Mouse (Mus musculus): ENCODE measurements around the gene Mpv17l2. TPM values are rescaled to one million over a fixed set of nuclear protein-coding genes. Genes with fewer than 3 reads are reported as not detected.

Mpv17l2 gene
- total RNA-seq (2014; fragmentation: Nextera tagmentation) (63.1 and 67.1 TPM in 2 replicates), total RNA-seq (2017) (13.5 and 13.9 TPM in 2 replicates), polyA plus RNA-seq (2012) (89.1 and 101 TPM in 2 replicates)

DNA sequence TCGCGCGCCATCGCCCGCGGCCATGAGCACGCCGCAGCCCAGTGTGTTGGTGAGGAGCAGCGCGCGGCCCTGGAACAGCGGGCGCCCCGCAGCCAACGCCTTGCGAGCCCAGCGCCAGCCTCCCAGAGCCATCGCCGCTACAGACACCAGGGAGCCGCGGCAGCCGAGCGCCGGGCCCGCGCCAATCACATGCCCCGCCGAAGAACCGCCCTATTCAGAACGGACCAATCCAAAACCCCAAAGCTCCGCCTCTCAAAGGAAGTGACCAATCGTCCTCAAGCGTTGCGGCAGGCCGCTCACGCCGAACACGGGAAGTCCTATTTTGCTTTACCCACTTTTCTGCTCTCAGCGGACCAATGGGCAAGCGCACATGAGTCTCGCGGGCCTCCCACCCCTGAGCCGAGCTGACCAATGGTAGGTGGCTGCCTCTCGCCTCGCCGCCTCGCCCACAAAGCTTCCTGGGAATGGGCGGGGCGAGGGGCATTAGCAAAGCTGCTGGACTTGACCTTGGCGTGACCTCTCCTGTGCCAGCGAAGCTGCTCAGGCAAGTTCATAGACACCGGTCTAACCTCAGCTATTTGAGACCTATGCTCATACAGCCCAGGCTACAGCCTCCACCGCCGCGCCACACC, at the start of gene Mpv17l2:
Mpv17l2 (minus strand) TSS at position 172 of the 632 bp plus-strand sequence.
- H3K36me3 ChIP-seq (replicated peaks) = peaks cover 72% of the 10 kb centered on the region
- no peaks in the 10 kb centered on the region for H3K9me3 ChIP-seq (replicated peaks)
- ATAC-seq (ENCODE audit: extremely low read depth, insufficient number of reproducible peaks, low FRiP score, poor library complexity, severe bottlenecking) = peak; percentile 85

DNA sequence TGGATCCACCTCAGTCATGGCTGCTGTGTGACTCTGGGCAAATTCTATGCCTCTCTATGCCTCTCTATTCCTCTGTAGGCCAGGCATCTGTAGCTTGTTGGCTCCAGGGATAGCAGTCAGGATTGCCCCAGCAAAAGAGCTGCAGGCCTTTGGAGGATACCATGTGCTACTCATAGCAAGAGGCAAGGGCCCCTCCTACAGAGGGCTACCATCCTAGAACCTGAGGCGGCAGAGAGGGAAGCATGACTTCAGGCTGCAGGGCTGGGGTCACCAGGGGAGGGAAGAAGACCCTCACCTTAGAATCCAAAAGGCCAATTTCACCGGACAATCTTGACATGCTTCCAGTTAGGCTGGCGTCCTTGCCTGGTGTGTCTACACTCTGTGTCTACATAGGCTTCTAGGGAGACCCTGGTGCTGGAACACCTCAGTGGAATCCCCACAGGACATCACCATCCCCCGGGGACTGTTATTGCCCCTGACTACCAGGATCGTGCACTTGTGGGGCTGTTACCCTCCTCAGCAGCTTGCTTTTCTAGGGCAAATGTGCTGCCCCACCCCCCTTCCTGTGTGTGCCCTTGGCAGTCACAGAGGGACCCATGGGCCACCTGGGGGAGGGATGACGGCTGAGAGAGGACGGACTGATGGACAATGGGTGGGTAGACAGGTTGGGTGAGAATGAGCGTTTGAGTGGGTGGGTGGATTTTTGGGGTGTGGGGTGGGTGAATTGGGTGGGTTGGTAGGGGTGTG, 48.4 kb upstream of the Mpv17l2 start:
- Histone ChIP-seq H3K4me1 (ENCODE audit: insufficient read depth, low read depth, low read length) (peaks cover 89% of the 10 kb centered on the region), H3K4me3 (ENCODE audit: low read depth, low read length) (no peak overlapping the region)

More for the DNA sequence above, at the start of gene Mpv17l2:
- H3K27me3 ChIP-seq (ENCODE audit: insufficient read depth, low read length) = no peaks in the 10 kb centered on the region
- H3K4me3 ChIP-seq (ENCODE audit: low read depth, low read length) = peak within 1 kb of the TSS; percentile 90
- no peak for TF ChIP-seq POLR2AphosphoS5 (IDR thresholded peaks at IDR 0.05; ENCODE audit: insufficient replicate concordance, low read depth, low read length)
- peaks cover 90% of the 10 kb centered on the region for H3K4me1 ChIP-seq (ENCODE audit: insufficient read depth, low read depth, low read length)
- peak; percentile 96 for DNase-seq (ENCODE audit: low spot score)

GRCm38 (mm10) chr8:70808239-70808638, 47.5 kb upstream of the Mpv17l2 start, which contains the start of gene Il12rb1:
Gene Il12rb1, plus strand, starts transcription at chr8:70808449.
- H3K27me3 ChIP-seq (ENCODE audit: insufficient read depth, low read length) = peaks cover 15% of the 10 kb centered on the region; the same call in 1 of the 2 replicates
- DNase-seq (ENCODE audit: low spot score) = no peak

More for the DNA sequence above, 48.4 kb upstream of the Mpv17l2 start:
- H3K27me3 ChIP-seq (ENCODE audit: insufficient read depth, low read length) = peaks cover 24% of the 10 kb centered on the region
- no peak for ATAC-seq (ENCODE audit: extremely low read depth, insufficient number of reproducible peaks, low FRiP score, poor library complexity, severe bottlenecking)
- no peaks in the 10 kb centered on the region for H3K9me3 ChIP-seq (replicated peaks)
- peaks cover 6% of the 10 kb centered on the region for H3K36me3 ChIP-seq (replicated peaks)
- DNase-seq (ENCODE audit: low spot score) = no peak
- no peak for TF ChIP-seq GATA1 (IDR thresholded peaks at IDR 0.05; ENCODE audit: borderline replicate concordance, low read length)

GRCm38 (mm10) chr8:70807304-70807703, 46.6 kb upstream of the Mpv17l2 start:
- Histone ChIP-seq H3K4me3 (ENCODE audit: low read depth, low read length) (no peak overlapping the region), H3K36me3 (replicated peaks) (peaks cover 2% of the 10 kb centered on the region), H3K27me3 (ENCODE audit: insufficient read depth, low read length) (peaks cover 10% of the 10 kb centered on the region; the same call in 1 of the 2 replicates), H3K4me1 (ENCODE audit: insufficient read depth, low read depth, low read length) (peaks cover 89% of the 10 kb centered on the region), H3K9me3 (replicated peaks) (no peaks in the 10 kb centered on the region)
- DNase-seq (ENCODE audit: low spot score) = no peak
- no peak for ATAC-seq (ENCODE audit: extremely low read depth, insufficient number of reproducible peaks, low FRiP score, poor library complexity, severe bottlenecking)
- no peak for TF ChIP-seq TAL1 (conservative IDR thresholded peaks at IDR 0.05; ENCODE audit: low read depth, low read length)
- TF ChIP-seq POLR2AphosphoS5 (IDR thresholded peaks at IDR 0.05; ENCODE audit: insufficient replicate concordance, low read depth, low read length) = no peak
- no peak for TF ChIP-seq CTCF (IDR thresholded peaks at IDR 0.05; ENCODE audit: low read depth, low read length)
- no peak for TF ChIP-seq GATA1 (IDR thresholded peaks at IDR 0.05; ENCODE audit: borderline replicate concordance, low read length)
- no peak for TF ChIP-seq GATA2 (IDR thresholded peaks at IDR 0.05; ENCODE audit: borderline replicate concordance, low read depth, low read length)

More at GRCm38 (mm10) chr8:70808239-70808638, 47.5 kb upstream of the Mpv17l2 start, which contains the start of gene Il12rb1:
- H3K4me3 ChIP-seq (ENCODE audit: low read depth, low read length) = no peak within 1 kb of the TSS; the same call in 1 of the 2 replicates
- H3K36me3 ChIP-seq (replicated peaks) = no peaks in the 10 kb centered on the region
- H3K4me1 ChIP-seq (ENCODE audit: insufficient read depth, low read depth, low read length) = peaks cover 91% of the 10 kb centered on the region
- no peak for ATAC-seq (ENCODE audit: extremely low read depth, insufficient number of reproducible peaks, low FRiP score, poor library complexity, severe bottlenecking)
- no peaks in the 10 kb centered on the region for H3K9me3 ChIP-seq (replicated peaks)
- TF ChIP-seq TAL1 (conservative IDR thresholded peaks at IDR 0.05; ENCODE audit: low read depth, low read length) (no peak), CTCF (IDR thresholded peaks at IDR 0.05; ENCODE audit: low read depth, low read length) (no peak), GATA1 (IDR thresholded peaks at IDR 0.05; ENCODE audit: borderline replicate concordance, low read length) (no peak), POLR2AphosphoS5 (IDR thresholded peaks at IDR 0.05; ENCODE audit: insufficient replicate concordance, low read depth, low read length) (no peak), GATA2 (IDR thresholded peaks at IDR 0.05; ENCODE audit: borderline replicate concordance, low read depth, low read length) (no peak)

DNA sequence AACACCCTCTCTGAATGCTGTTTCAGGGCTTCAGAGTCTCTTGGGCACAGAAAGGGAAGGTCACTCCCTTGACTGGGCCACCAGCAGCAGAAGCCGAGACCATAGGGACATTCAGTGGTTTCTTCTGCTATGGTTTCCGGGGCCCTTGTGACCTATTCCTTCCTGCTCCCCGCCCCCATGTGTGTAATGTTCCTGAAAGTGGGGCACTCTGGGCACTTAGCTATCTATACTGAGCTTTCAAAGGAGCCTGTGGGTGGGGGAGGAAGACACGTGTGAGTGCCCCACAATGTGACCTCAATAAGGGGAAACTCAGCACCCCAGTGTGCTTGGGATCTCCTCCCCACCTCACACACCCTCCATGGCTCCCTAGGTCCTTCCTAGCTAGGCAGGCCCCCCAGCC, 45.8 kb upstream of the Mpv17l2 start:
- Histone ChIP-seq H3K27me3 (ENCODE audit: insufficient read depth, low read length) (peaks cover 10% of the 10 kb centered on the region; the same call in 1 of the 2 replicates), H3K9me3 (replicated peaks) (no peaks in the 10 kb centered on the region), H3K4me1 (ENCODE audit: insufficient read depth, low read depth, low read length) (peaks cover 93% of the 10 kb centered on the region), H3K36me3 (replicated peaks) (peaks cover 8% of the 10 kb centered on the region), H3K4me3 (ENCODE audit: low read depth, low read length) (no peak overlapping the region; the same call in 1 of the 2 replicates)
- DNase-seq (ENCODE audit: low spot score) = peak; percentile 46
- TF ChIP-seq GATA1 (IDR thresholded peaks at IDR 0.05; ENCODE audit: borderline replicate concordance, low read length) (no peak), GATA2 (IDR thresholded peaks at IDR 0.05; ENCODE audit: borderline replicate concordance, low read depth, low read length) (no peak), POLR2AphosphoS5 (IDR thresholded peaks at IDR 0.05; ENCODE audit: insufficient replicate concordance, low read depth, low read length) (no peak), CTCF (IDR thresholded peaks at IDR 0.05; ENCODE audit: low read depth, low read length) (no peak), TAL1 (conservative IDR thresholded peaks at IDR 0.05; ENCODE audit: low read depth, low read length) (no peak)
- ATAC-seq (ENCODE audit: extremely low read depth, insufficient number of reproducible peaks, low FRiP score, poor library complexity, severe bottlenecking) = peak; percentile 32

DNA sequence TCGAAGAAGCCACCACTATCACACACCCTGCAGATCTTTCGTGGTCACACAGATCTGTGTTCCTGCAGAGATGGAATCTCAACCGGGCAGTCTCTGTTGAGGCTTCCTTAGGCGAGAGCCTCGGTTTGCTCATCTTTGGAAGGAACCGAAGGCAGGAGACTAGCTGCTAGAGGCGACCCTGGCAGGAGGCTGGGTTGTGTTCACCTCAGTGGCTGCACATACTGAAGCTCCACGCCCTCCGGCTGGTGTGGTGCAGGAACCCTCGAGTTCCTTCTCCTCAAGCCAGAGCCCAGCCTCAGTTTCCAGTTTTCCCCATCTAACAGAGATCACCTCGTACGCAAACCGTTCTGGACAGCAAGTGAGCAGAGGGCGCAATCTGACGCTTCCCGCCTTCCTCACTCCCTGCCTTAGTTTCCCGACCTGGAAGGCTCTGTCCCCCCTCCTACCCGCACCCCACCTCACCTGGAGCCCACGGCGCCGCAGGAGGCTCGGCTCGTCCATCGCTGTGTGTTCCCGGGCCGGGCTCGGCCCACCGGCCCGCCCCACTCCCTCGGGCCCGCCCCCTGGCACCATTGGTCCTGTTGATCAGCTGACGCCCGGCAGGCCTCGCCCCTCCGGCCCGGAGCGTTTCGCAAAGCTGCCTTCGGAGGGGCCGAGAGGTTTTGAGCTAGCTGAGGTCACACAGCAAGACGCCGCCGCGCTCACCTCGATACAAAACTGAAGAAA, 43.9 kb upstream of the Mpv17l2 start, which contains the start of gene Mast3:
Mast3 (minus strand) TSS at position 574 of the 726 bp plus-strand sequence.
- Histone ChIP-seq H3K4me1 (ENCODE audit: insufficient read depth, low read depth, low read length) (peaks cover 83% of the 10 kb centered on the region), H3K9me3 (replicated peaks) (no peaks in the 10 kb centered on the region), H3K4me3 (ENCODE audit: low read depth, low read length) (peak within 1 kb of the TSS; percentile 76), H3K36me3 (replicated peaks) (peaks cover 19% of the 10 kb centered on the region), H3K27me3 (ENCODE audit: insufficient read depth, low read length) (peaks cover 2% of the 10 kb centered on the region; the same call in 1 of the 2 replicates)
- no peak for TF ChIP-seq POLR2AphosphoS5 (IDR thresholded peaks at IDR 0.05; ENCODE audit: insufficient replicate concordance, low read depth, low read length)
- TF ChIP-seq TAL1 (conservative IDR thresholded peaks at IDR 0.05; ENCODE audit: low read depth, low read length) = no peak
- no peak for TF ChIP-seq CTCF (IDR thresholded peaks at IDR 0.05; ENCODE audit: low read depth, low read length)
- no peak for TF ChIP-seq GATA2 (IDR thresholded peaks at IDR 0.05; ENCODE audit: borderline replicate concordance, low read depth, low read length)
- no peak for TF ChIP-seq GATA1 (IDR thresholded peaks at IDR 0.05; ENCODE audit: borderline replicate concordance, low read length)
- ATAC-seq (ENCODE audit: extremely low read depth, insufficient number of reproducible peaks, low FRiP score, poor library complexity, severe bottlenecking) (peak; percentile 72), DNase-seq (ENCODE audit: low spot score) (peak; percentile 91)

All from G1E (cell line).